Mouse (Mus musculus) spleen, adult 18-20 months (tissue): ENCODE measurements around the gene C2cd3.

ENCODE experiments used
- DNase-seq, 2 experiments: peaks; one replicate each; pipeline ENCODE4 v3.0.0; 2022; ENCODE audit warnings: mixed read lengths in 2 of 2

C2cd3 gene

DNA sequence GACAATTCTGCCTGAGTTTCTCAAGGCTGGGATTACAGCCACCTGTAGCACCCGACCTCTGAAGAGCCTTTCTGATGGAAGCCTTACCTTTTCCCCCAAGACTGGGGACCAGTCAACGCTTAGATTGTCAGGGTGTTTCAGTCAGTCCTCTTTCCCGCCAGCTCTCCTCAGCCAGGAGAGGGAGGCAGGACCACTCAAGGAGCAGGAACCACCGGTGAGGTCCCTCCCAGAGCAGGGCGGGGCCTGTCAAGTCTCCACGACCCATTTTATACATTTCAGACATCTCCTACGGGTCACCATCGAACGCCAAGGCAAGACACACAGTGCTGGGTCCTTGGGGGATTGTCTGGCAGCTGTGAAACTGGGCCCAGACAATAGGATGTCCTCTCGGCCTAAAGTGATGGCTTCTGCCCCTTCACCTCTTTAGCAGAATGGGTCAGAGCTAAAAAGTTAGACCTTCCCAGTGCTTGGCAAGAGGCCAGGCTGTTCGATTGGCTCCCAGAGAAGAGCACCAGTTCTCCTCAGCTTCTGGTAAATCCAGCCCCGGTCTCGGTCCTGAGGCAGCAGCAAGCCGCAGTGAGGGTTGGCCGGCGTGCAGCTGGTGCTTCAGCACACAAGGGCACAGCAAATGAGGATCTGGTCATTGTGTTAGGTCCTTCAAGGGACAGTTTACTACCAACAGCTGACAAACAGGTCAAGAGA is 128.4 kb downstream of the C2cd3 start:
- DNase-seq = peak; percentile 34 to 40

DNA sequence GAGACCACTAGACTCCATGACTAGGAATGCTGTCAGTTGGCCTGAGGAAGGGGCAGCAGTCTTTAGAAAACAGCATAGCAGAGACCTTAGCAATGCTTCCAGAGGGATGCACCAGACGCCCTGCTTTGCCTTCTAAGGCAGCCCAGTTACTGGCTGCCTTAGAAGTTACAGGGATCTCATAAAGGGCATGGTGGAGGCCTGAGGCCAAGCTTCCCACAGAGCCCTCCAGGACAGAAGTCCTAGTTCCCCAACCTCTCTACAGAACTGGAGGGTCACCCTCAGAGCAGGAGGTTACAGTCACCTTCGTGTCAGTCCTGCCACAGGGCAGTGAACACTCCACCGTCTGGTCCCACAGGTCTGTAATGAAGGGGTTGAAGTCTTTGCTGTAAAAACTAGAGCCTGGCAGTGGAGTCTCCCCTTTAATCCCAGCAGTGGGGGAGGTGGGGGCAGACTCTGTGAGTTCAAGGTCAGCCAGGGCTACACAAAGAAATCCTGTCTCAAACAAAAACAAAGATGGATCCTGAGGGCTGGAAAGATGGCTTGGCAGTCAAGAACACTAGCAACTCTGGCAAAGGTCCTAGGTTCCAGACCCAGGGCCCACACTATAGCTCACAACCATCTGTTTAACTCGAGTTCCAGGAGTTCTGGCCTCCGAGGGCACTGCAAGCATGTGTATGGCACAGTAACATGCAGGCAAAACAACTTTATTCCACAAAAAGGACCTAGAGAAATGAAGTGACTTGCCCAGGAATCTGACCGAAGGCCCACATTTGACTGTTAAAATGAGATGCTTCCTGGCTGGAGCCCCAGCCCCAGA is 129.2 kb downstream of the C2cd3 start:
- peak; percentile 19 to 42 for DNase-seq

GRCm38 (mm10) chr7:100501844-100502373 is 129.9 kb downstream of the C2cd3 start:
- no peak for DNase-seq

- DNase-seq = peak in 1 of 2 experiments; percentile 26
Measured at GRCm38 (mm10) chr7:100502374-100502922, 130.4 kb downstream of the C2cd3 start.

DNA sequence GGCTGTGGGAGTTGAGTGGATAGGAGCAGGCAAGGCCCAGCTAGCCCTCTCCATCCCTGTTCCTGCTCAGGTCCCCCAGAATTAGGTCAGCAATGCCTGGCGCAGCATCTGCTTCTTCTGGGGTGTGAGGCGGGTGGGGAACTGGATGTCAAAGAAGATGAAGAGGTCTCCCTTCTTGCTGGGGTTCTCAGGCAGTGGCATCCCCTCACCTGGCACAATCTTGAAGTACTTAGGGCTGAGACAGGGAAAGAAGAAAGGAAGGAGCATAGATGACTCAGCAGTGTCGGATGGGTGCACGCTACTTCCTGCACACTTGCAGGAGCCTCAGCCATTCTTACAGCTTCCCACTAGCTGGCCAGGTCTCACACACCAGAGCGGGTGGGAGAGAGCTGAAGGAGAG is 131.0 kb downstream of the C2cd3 start:
- DNase-seq = peak in 1 of 2 experiments; percentile 24

DNA sequence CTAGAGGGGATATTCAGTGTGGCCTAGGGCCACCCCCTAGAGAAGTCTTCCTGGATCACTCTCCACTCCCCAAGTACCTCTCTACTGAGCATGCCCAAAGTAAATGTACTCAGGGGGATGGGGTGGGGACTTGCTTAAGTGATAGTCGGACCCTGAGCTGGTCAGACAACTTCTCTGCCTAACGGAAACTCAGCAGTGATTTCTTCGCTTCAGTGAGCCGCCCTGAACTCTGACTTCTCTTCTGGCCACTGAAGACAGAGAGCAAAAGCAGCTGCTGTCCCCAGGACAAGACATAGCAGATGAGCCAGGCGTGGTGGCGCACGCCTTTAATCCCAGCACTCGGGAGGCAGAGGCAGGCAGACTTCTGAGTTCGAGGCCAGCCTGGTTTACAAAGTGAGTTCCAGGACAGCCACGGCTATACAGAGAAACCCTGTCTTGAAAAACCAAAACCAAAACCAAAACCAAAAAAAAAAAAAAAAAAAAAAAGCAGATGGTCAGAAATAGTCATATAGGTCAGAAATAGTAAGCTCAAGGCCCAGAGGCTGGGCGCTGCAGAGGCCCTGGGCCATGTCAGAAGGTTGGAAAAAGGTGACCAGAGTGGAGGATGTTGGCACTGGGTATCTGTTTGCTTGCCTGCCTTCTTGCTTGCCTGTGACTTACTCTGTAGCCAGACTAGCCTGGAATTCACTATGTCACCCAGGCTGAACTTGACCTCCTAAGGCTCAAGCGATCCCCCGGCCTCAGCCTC is 132.9 kb downstream of the C2cd3 start:
- DNase-seq = peak in 1 of 2 experiments; percentile 25

DNA sequence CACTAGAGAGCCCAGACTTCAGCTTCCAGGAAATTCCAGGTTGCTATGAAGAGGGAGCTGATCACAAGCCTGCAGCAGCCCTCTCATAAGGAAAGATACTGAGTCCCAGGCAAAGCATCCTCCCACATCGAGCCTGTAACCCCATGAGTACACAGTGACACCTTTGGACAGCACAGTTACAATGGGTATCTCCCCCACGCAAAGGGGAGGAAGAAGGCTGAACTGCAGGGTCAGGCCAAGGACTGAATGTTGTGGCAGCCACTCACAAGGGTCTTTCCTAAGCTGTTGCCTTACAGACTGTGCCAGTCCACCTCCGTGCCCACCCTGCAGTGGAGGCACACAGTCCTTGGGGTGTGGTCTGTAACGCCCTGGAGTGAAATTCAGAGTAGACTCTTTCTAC is 134.5 kb downstream of the C2cd3 start:
- no peak for DNase-seq

DNA sequence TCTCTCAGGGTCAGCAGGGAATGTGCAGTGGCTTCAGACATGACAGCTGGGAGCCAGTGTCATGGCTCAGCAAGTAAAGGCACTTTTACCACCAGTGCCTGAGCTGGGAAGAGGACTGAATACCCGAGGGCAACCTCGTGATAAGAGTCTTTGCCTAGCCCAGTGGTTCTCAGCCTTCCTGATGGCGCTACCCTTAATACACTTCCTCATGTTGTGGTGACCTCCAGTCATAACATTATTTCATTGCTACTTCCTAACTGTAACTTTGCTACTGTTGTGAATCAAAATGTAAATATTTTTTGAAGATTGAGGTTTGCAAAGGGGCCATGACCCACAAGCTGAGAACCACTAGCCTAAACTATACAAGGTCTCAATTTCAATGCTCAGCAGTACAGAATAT is 136.6 kb downstream of the C2cd3 start:
- no peak for DNase-seq

DNA sequence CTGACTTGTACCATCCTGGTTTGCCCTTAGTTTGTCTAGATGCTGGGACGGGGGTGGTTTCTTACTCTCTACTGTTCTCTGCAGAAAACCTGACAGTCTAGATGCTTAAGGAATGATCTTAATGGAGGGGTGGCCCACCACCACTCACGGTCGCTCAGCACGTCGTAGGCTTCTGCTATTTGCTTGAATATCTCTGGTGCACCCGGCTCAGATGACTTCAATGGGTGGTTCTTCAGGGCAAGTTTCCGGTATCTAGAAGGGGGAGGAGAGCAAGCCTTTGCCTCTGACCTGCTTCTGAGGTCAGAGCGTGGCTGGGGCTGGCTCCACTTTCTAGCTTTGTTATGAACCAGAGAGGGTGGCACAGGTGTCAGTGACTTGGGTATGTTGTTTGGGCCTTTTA is 139.6 kb downstream of the C2cd3 start:
- DNase-seq = no peak

- DNase-seq = no peak
Measured at GRCm38 (mm10) chr7:100514573-100514972, 142.5 kb downstream of the C2cd3 start, which contains the start of gene Dnajb13. TSS of gene Dnajb13 (minus strand) at chr7:100514960.
